Mouse (Mus musculus) C2C12 (cell line): Measurements from ENCODE around the gene Tmem60.

Experiments
- CTCF ChIP-seq: IDR thresholded peaks from one replicate; pipeline ENCODE4 v1.5.1; 2011; ENCODE audit not compliant: control insufficient read depth, insufficient read depth, insufficient read length
- MAX ChIP-seq: IDR thresholded peaks from one replicate; pipeline ENCODE4 v1.6.1; 2011; ENCODE audit warnings: mild to moderate bottlenecking, control low read depth

GRCm38 (mm10) chr5:20873146-20873545 is 8.8 kb upstream of the Tmem60 start:
- TF ChIP-seq CTCF (no peak), MAX (no peak)
